Mouse (Mus musculus) gastrocnemius, postnatal 14 days (tissue): ENCODE measurements around the gene Dnah14. TPM values are rescaled to one million over a fixed set of nuclear protein-coding genes. Genes with fewer than 3 reads are reported as not detected.

Experiments used
- DNase-seq: peaks from one replicate; pipeline ENCODE4 v3.0.0; 2021; ENCODE audit warnings: mixed read lengths
- intact Hi-C: fragments of 180-260 bp; cut with DNase I; formaldehyde crosslinking; loops from one replicate; pipeline ENCODE4 v1.15.1; 2025; ENCODE audit warnings: low total_unique reads
- long read RNA-seq, 2 experiments: library from polyadenylated mRNA; stranded (forward); transcript quantifications; one replicate each; pipeline ENCODE4 v2.0.0; 2021
- total RNA-seq, 2 experiments: library from RNA; stranded (reverse); gene quantifications; 2 replicates each; pipeline ENCODE4 v1.2.3; 2021

Dnah14 gene
- under 1 TPM; 0.24 to 0.37 TPM for total RNA-seq
- long read RNA-seq, experiment 1 = 0 reads
- long read RNA-seq, experiment 2 = 0 reads

GRCm38 (mm10) chr1:181576322-181576721, at the start of gene Dnah14:
Gene Dnah14 (plus strand): TSS chr1:181576559.
- no peak for DNase-seq
- intact Hi-C loops = no loop called here

- intact Hi-C loops = no loop called here
- DNase-seq = peak; percentile 90
Observed at GRCm38 (mm10) chr1:181529368-181529767, 47.0 kb upstream of the Dnah14 start.

GRCm38 (mm10) chr1:181535165-181535873, 41.0 kb upstream of the Dnah14 start:
- intact Hi-C loops = no loop called here
- DNase-seq = no peak

- intact Hi-C loops = no loop called here
- DNase-seq = no peak
Observed at GRCm38 (mm10) chr1:181537627-181538525, 38.5 kb upstream of the Dnah14 start.

GRCm38 (mm10) chr1:181539846-181540769, 36.3 kb upstream of the Dnah14 start:
- intact Hi-C loops = loop anchor here (10.0 kb wide), 1 partner anchor 265 kb away; no protein-coding TSS in a partner anchor
- DNase-seq = no peak

- peak; percentile 29 for DNase-seq
- intact Hi-C loops = loop anchor here (2.0 to 10.0 kb wide), 2 partner anchors 79 to 269 kb away; no protein-coding TSS in a partner anchor
Observed at GRCm38 (mm10) chr1:181543711-181544383, 32.5 kb upstream of the Dnah14 start.

- DNase-seq = peak; percentile 40
- intact Hi-C loops = loop anchor here (2.0 to 10.0 kb wide), 3 partner anchors 80 to 270 kb away; no protein-coding TSS in a partner anchor
Observed at GRCm38 (mm10) chr1:181545044-181545772, 31.2 kb upstream of the Dnah14 start.

GRCm38 (mm10) chr1:181549987-181550386, 26.4 kb upstream of the Dnah14 start:
- intact Hi-C loops = loop anchor here (5.0 to 10.0 kb wide), 2 partner anchors 173 to 275 kb away; no protein-coding TSS in a partner anchor
- DNase-seq = no peak

- DNase-seq = no peak
- intact Hi-C loops = no loop called here
Observed at GRCm38 (mm10) chr1:181550826-181551225, 25.5 kb upstream of the Dnah14 start.

GRCm38 (mm10) chr1:181552533-181553410, 23.6 kb upstream of the Dnah14 start:
- intact Hi-C loops = no loop called here
- no peak for DNase-seq

- intact Hi-C loops = no loop called here
- DNase-seq = no peak
Observed at GRCm38 (mm10) chr1:181555475-181555874, 20.9 kb upstream of the Dnah14 start.

- DNase-seq = no peak
- intact Hi-C loops = no loop called here
Observed at GRCm38 (mm10) chr1:181559655-181560054, 16.7 kb upstream of the Dnah14 start.

- intact Hi-C loops = no loop called here
- DNase-seq = no peak
Observed at GRCm38 (mm10) chr1:181560325-181560724, 16.0 kb upstream of the Dnah14 start.

- DNase-seq = no peak
- intact Hi-C loops = no loop called here
Observed at GRCm38 (mm10) chr1:181560896-181561767, 15.2 kb upstream of the Dnah14 start.

GRCm38 (mm10) chr1:181561768-181562444, 14.5 kb upstream of the Dnah14 start:
- intact Hi-C loops = no loop called here
- no peak for DNase-seq

- intact Hi-C loops = no loop called here
- DNase-seq = no peak
Observed at GRCm38 (mm10) chr1:181569447-181569846, 6.9 kb upstream of the Dnah14 start.
